Mouse (Mus musculus): ENCODE measurements around the gene Dzip3.

DNA sequence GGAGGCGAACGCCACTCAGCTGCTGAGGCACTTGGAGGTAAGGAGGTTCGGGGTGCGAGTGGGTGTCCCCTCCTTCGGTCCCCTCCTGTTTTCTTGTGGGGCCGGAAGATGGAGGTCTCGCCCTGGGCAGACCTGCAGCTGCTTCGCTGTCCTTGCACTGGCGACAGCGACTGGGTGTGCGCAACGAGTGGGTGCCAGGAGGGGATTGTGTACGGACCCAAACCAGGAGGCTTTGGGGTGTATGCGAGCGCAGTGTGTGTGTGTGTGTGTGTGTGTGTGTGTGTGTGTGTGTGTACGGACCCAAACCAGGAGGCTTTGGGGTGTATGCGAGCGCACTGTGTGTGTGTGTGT lies 353 bp upstream of the Dzip3 start:
- TF ChIP-seq CTCF (IDR thresholded peaks at IDR 0.05; ENCODE audit: control insufficient read depth, insufficient read depth, insufficient read length): no peak
- TF ChIP-seq MAX (IDR thresholded peaks at IDR 0.05): no peak
- TF ChIP-seq CEBPB (IDR thresholded peaks at IDR 0.05; ENCODE audit: low read depth): no peak
- no peak for TF ChIP-seq MYOD1 (IDR thresholded peaks at IDR 0.05; ENCODE audit: control insufficient read depth, insufficient read length, low read depth)
- TF ChIP-seq USF1 (IDR thresholded peaks at IDR 0.05; ENCODE audit: low read depth): no peak
- no peak for TF ChIP-seq MYOG (IDR thresholded peaks at IDR 0.05; ENCODE audit: control insufficient read depth, extremely low read depth, insufficient read length)

All from C2C12 (cell line).